Mouse (Mus musculus) lung, embryonic 15.5 days (tissue): ENCODE measurements around the gene Lce6a. TPM values are rescaled to one million over a fixed set of nuclear protein-coding genes. Genes with fewer than 3 reads are reported as not detected.

Experiments
- ATAC-seq: fragments of 200-750 bp; cut with Nextera tagmentation; 2 replicates; pipeline ENCODE4 v1.8.0; 2017; ENCODE audit warnings: moderate number of reproducible peaks, borderline replicate concordance; ENCODE audit not compliant: low FRiP score, low TSS enrichment; ENCODE audit errors: extremely low read depth
- H3K27ac ChIP-seq: fragments of 300-500 bp; sonication (generic); 2 replicates; pipeline ENCODE4 v1.5.1; 2015; ENCODE audit warnings: moderate library complexity, mild to moderate bottlenecking, inconsistent platforms
- H3K27me3 ChIP-seq: fragments of 300-500 bp; sonication (generic); 2 replicates; pipeline ENCODE4 v1.6.1; 2015; ENCODE audit warnings: inconsistent platforms
- H3K36me3 ChIP-seq: fragments of 300-500 bp; sonication (generic); 2 replicates; pipeline ENCODE4 v1.6.1; 2015; ENCODE audit warnings: inconsistent platforms
- H3K4me1 ChIP-seq: fragments of 300-500 bp; sonication (generic); 2 replicates; pipeline ENCODE4 v1.6.1; 2015; ENCODE audit warnings: inconsistent platforms
- H3K4me2 ChIP-seq: fragments of 300-500 bp; sonication (generic); 2 replicates; pipeline ENCODE4 v1.6.1; 2015; ENCODE audit warnings: inconsistent platforms, mild to moderate bottlenecking, moderate library complexity
- H3K4me3 ChIP-seq: fragments of 300-500 bp; sonication (generic); 2 replicates; pipeline ENCODE4 v1.5.1; 2015; ENCODE audit warnings: mild to moderate bottlenecking, inconsistent platforms
- H3K9ac ChIP-seq: fragments of 300-500 bp; sonication (generic); 2 replicates; pipeline ENCODE4 v1.6.1; 2015; ENCODE audit warnings: inconsistent platforms
- H3K9me3 ChIP-seq: fragments of 300-500 bp; sonication (generic); 2 replicates; pipeline ENCODE4 v1.6.1; 2016; ENCODE audit warnings: inconsistent platforms
- WGBS: fragments of 180-500 bp; shearing (Covaris S2); methylation state at CpG from one replicate; pipeline ENCODE4 v1.1.7; 2015; 5-methylcytosine and 5-hydroxymethylcytosine counted together
- polyA plus RNA-seq: library from polyadenylated mRNA; unstranded; fragments of >200 nt; fragmentation: Nextera tagmentation; extraction: Ambion mirVana; gene quantifications from 2 replicates; pipeline ENCODE4 v1.2.1, GENCODE M21; 2015

The Lce6a gene
- polyA plus RNA-seq, 1 experiment from 2014 or later, result not detected

DNA sequence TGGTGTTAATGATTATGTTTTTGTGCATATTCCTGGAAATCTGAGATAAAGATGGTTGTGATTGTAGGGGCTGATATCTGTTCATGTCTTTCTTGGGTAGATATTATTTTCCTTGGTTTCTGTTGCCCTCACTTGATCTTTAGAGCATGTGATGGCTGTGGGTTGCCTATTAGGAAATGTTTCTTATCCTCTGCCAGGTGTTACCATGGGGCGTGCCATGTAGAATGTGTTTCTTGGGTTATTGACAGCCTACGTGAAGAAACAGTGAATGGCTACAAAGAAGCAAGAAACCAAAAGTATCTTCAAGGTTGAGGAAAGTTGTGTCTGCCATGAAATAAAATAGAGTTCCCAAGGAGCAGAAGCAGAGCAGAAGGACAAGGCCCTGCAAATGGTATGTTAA lies 23.0 kb downstream of the Lce6a start:
- no peak overlapping the region for H3K4me2 ChIP-seq
- 94% methylated on average over 2 of the region's 2 CpGs for WGBS

DNA sequence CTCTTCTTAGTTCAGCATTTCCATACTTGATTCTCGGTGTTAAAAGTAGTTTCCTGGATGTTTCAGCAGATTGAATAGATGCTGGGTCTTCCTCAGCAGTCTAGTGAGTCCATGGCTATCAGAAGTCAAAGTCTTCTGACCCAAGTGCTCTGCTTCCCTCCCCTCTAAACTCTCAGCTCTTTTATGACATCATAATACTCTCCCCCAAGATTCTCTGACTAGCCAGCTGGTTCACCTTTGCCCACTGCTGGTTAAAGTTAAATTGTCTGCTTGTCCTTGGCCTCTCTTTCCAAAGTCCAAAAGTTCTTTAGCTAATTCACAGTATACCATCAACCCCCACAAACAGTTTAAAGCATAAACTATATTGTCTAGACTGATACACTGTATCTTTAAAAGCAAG lies 32.6 kb downstream of the Lce6a start, which contains the start of gene Smcp:
TSS of gene Smcp (minus strand) at position 140 of the 400 bp plus-strand sequence.
- WGBS, result 68% methylated on average over 1 of the region's 1 CpGs
- Histone ChIP-seq H3K9me3 (no peaks in the 10 kb centered on the region), H3K27ac (no peak within 1 kb of the TSS), H3K36me3 (no peaks in the 10 kb centered on the region), H3K4me1 (no peaks in the 10 kb centered on the region), H3K4me2 (no peak within 1 kb of the TSS), H3K9ac (no peak within 1 kb of the TSS), H3K27me3 (no peaks in the 10 kb centered on the region), H3K4me3 (no peak within 1 kb of the TSS)
- no peak for ATAC-seq

More for the DNA sequence above, 23.0 kb downstream of the Lce6a start:
- no peaks in the 10 kb centered on the region for H3K27me3 ChIP-seq
- no peaks in the 10 kb centered on the region for H3K4me1 ChIP-seq
- no peak overlapping the region for H3K9ac ChIP-seq
- H3K4me3 ChIP-seq, result no peak overlapping the region
- H3K27ac ChIP-seq, result no peak overlapping the region
- no peak for ATAC-seq
- no peaks in the 10 kb centered on the region for H3K9me3 ChIP-seq
- no peaks in the 10 kb centered on the region for H3K36me3 ChIP-seq

DNA sequence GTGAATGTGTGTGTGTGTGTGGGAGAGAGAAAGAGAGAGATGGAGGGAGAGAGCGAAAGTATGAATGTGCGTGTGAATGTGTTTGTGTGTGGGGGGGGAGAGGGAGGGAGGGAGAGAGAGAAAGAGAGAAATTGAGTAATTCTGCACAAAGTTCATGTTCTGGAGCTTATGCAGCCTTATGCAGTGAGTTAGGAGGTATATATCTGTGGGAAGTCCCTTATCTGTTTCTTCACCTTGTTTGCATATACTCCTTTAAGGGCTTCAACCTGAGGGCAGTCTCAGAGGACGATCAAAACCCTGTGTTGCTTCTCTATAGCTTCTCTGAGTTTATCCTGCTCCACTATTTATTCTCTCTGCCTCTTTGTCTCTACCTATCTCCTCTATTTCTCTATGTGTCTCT lies 34.3 kb downstream of the Lce6a start:
- H3K4me2 ChIP-seq, result no peak overlapping the region

DNA sequence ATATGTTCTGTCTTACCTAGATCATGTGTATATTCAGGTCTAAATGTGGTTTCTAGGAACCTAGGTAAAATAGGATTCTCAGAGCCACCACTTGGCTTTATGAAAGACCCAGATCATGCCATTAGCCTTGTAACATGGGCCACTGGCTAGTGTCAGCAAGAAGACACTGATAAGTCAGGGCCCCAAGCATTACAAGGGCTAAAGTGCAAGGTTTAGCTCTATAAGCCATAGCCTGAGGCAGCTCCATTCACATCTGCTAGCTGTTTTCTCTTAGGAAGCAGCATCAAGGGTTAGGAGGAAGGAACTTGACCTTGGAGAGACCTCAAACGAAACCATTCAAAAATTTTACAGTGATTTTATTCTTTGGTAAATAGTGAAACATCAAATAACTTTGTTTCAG lies 36.4 kb downstream of the Lce6a start:
- no peak overlapping the region for H3K4me3 ChIP-seq
- no peak overlapping the region for H3K27ac ChIP-seq
- no peaks in the 10 kb centered on the region for H3K9me3 ChIP-seq
- WGBS, result 45% methylated on average over 1 of the region's 1 CpGs
- no peaks in the 10 kb centered on the region for H3K36me3 ChIP-seq
- H3K4me1 ChIP-seq, result no peaks in the 10 kb centered on the region
- no peaks in the 10 kb centered on the region for H3K27me3 ChIP-seq
- H3K9ac ChIP-seq, result no peak overlapping the region
- H3K4me2 ChIP-seq, result no peak overlapping the region
- no peak for ATAC-seq

More for the DNA sequence above, 34.3 kb downstream of the Lce6a start:
- H3K36me3 ChIP-seq, result no peaks in the 10 kb centered on the region
- H3K27ac ChIP-seq, result no peak overlapping the region
- no peak overlapping the region for H3K4me3 ChIP-seq
- H3K27me3 ChIP-seq, result no peaks in the 10 kb centered on the region
- no peak for ATAC-seq
- H3K9me3 ChIP-seq, result no peaks in the 10 kb centered on the region
- no peaks in the 10 kb centered on the region for H3K4me1 ChIP-seq
- 69% methylated on average over 3 of the region's 3 CpGs for WGBS
- H3K9ac ChIP-seq, result no peak overlapping the region

DNA sequence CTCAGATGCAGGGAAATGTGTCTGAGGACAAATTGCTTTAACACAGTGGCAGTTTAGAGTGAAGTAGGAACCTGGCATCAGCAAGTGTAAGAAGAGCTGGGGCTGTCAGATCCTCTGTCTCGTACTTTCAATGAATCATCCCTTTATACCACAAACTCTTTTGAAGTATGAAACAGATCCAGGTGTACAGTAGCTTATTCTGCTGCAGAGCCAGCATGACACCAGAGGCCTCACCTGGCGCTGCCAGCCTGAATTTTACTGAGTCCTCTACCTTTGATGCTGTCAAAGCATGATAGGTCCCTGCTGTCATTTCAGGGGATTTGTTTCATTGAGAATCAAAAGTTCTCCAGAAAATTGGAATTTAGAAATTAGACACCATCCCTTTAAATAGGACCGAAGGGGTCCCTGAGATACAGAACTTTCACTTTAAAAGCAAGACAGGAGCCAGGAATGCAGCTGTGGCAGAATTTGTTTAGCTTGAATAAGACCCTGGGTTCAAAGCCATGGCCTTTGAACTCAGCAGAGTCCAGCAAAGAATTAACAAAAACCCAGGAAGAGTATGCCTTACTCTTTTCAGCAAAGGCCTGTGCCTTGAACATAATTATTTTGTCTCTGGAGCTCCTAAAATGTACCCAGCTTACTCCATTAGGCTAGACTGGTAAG lies 38.2 kb downstream of the Lce6a start:
- Histone ChIP-seq H3K9me3 (no peaks in the 10 kb centered on the region), H3K27ac (no peak overlapping the region), H3K27me3 (no peaks in the 10 kb centered on the region), H3K36me3 (no peaks in the 10 kb centered on the region), H3K4me3 (no peak overlapping the region), H3K4me1 (no peaks in the 10 kb centered on the region), H3K9ac (no peak overlapping the region), H3K4me2 (no peak overlapping the region)
- WGBS, result 40% methylated on average over 3 of the region's 3 CpGs
- ATAC-seq, result no peak

DNA sequence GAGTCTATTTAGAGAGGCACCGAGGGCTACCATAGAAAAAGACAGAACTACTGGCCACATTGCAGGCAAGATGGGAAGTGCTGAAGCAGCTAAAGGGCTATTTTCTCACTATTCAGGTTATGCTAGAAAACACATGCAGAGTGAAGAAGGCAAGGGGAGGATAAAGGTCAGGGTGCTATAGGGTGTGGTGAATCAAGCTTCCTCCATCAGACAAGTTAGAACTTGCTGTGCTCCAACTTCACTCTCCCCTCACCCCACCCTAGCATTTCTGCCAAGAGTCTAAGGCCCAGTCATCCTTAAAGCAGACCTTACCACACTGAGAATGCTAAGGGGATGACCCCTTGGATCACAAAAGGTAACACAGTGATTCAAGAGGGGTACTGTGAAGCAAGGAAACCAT lies 42.0 kb downstream of the Lce6a start:
- Histone ChIP-seq H3K4me1 (no peaks in the 10 kb centered on the region), H3K27me3 (no peaks in the 10 kb centered on the region), H3K9ac (no peak overlapping the region), H3K9me3 (no peaks in the 10 kb centered on the region), H3K4me3 (no peak overlapping the region), H3K27ac (no peak overlapping the region), H3K36me3 (no peaks in the 10 kb centered on the region), H3K4me2 (no peak overlapping the region)
- no peak for ATAC-seq
- 61% methylated on average over 1 of the region's 1 CpGs for WGBS

DNA sequence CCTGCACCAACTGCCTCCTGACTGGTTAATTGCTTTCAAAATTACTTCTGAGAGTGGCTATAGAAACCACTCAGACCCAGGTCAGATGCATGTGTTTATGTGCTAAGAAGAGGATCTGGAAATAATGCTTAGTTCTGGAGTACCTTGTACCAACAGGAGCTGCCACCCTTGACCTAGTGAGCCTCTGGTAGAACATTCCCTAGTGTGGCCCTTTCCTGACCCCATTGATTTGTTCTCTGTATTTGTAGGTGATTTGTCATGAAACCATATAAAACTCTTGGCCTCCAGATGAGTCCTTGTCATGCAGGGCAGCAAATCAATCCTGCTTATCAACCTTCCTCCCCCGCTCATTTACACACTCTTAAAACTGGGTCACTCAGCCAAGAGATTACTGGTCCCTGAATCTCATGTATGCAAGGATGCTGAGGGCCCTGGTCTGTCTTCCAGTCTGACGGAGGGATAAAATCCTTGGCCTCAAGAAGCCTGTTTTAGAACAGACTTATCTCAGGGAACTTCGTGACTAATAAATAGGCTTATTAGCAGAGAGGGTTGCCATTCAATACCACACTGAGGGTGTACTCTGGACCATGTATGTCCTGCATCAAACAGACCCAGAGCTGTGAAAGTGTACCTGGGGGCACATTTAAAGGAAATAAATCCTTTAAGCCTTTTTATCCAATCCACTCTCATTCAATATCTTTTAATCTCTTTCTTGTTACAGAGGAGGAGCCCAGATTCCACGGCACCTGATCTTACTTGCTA lies 42.6 kb downstream of the Lce6a start:
- Histone ChIP-seq H3K4me3 (no peak overlapping the region), H3K36me3 (no peaks in the 10 kb centered on the region), H3K27ac (no peak overlapping the region), H3K27me3 (no peaks in the 10 kb centered on the region), H3K9me3 (no peaks in the 10 kb centered on the region), H3K4me1 (no peaks in the 10 kb centered on the region), H3K9ac (no peak overlapping the region), H3K4me2 (no peak overlapping the region)
- 57% methylated on average over 4 of the region's 4 CpGs for WGBS
- ATAC-seq, result no peak

DNA sequence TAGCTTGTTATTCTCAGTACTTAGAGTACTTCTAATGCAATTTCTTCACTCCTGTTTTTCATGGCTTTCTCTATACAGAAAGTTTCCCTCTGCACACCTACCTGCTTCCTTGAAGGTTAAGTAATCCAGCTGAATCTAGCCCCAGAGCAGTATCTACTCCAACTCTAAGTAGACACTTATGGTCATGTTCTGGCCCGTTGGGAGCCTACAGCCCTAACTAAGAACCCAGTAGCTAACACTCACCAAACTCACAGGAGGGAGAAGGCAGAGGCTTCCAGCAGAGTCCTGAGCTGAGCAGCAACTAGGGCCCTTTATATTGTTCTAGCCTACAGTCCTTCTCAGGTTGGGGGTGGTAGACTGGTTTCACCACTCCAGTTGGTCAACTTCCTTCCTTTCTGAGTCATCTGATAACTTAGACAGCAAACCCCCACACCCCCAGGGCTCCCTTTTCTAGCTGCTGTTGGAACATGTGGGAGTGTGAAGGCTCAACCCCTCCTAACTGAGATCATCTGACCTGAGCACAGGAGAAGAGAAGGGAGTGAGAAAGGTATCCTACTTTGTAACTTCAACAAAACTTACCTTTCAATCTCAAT lies 47.9 kb downstream of the Lce6a start, which contains the start of gene Ivl:
TSS of gene Ivl (minus strand) at position 287 of the 593 bp plus-strand sequence.
- no peak for ATAC-seq
- H3K36me3 ChIP-seq, result no peaks in the 10 kb centered on the region
- no peak within 1 kb of the TSS for H3K27ac ChIP-seq
- no peak within 1 kb of the TSS for H3K9ac ChIP-seq
- H3K9me3 ChIP-seq, result no peaks in the 10 kb centered on the region
- no peaks in the 10 kb centered on the region for H3K27me3 ChIP-seq
- WGBS, result 53% methylated on average over 1 of the region's 1 CpGs
- H3K4me1 ChIP-seq, result no peaks in the 10 kb centered on the region
- no peak within 1 kb of the TSS for H3K4me3 ChIP-seq
- H3K4me2 ChIP-seq, result no peak within 1 kb of the TSS

DNA sequence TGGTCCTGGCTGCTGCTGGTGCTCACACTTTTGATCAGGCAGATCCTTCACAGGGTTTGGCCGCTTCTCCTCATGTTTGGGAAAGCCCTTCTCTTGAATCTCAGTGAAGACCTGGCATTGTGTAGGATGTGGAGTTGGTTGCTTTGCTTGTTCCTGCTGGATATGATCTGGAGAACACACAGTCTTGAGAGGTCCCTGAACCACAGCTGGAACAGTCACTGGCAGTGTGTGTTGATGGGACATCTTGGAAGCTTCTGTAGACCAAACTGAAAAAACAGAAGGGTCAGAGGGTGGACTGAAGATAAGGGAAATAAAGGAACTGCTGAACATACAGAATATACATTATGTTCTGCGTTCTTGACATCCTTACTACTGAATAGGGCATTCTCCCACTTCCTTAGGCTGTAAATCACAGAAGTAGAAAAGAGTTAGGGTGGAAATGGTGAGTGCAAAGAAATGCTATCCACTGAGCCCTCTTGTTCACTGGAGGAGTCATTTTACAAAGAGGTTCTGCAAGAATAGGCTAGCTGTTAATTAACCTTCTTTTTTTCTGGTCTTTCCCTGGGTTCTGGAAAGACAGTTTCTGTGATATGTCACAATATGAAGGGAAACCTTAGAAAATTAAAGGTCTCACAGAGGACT lies 48.8 kb downstream of the Lce6a start:
- H3K9ac ChIP-seq, result no peak overlapping the region
- no peaks in the 10 kb centered on the region for H3K4me1 ChIP-seq
- H3K36me3 ChIP-seq, result no peaks in the 10 kb centered on the region
- H3K27me3 ChIP-seq, result no peaks in the 10 kb centered on the region
- H3K4me3 ChIP-seq, result no peak overlapping the region
- no peak for ATAC-seq
- H3K27ac ChIP-seq, result no peak overlapping the region
- 33% methylated on average over 2 of the region's 2 CpGs for WGBS
- no peaks in the 10 kb centered on the region for H3K9me3 ChIP-seq
- no peak overlapping the region for H3K4me2 ChIP-seq
